Mouse (Mus musculus): ENCODE results near the gene Gm13277. TPM values are rescaled to one million over a fixed set of nuclear protein-coding genes. Genes with fewer than 3 reads are reported as not detected.
A peak's percentile ranks its signal among the peaks of the same experiment; 100 is the strongest.
"Not testable (repeated sequence)": the region's sequence is repeated elsewhere in the genome, so short reads cannot be mapped to it uniquely, and the experiment has no call there.

The Gm13277 gene
- not detected for polyA plus RNA-seq (2017; shearing (Covaris generic))

GRCm38 (mm10) chr4:88788402-88788801 is at the start of gene Gm13277:
TSS of gene Gm13277 (plus strand) at chr4:88788632.
- ATAC-seq = not testable (repeated sequence)

- ATAC-seq = no peak
Measured at GRCm38 (mm10) chr4:88739036-88739435, 49.4 kb upstream of the Gm13277 start.

- no peak for ATAC-seq
Measured at GRCm38 (mm10) chr4:88741426-88741825, 47.0 kb upstream of the Gm13277 start.

- peak; percentile 58 for ATAC-seq
Measured at GRCm38 (mm10) chr4:88742771-88743371, 45.6 kb upstream of the Gm13277 start.

GRCm38 (mm10) chr4:88744207-88744606 is 44.2 kb upstream of the Gm13277 start:
- ATAC-seq = no peak

- no peak for ATAC-seq
Measured at GRCm38 (mm10) chr4:88749926-88750325, 38.5 kb upstream of the Gm13277 start.

GRCm38 (mm10) chr4:88754818-88755340 is 33.6 kb upstream of the Gm13277 start, which contains the start of gene Gm13271:
TSS of gene Gm13271 (plus strand) at chr4:88754868.
- ATAC-seq = not testable (repeated sequence)

- not testable (repeated sequence) for ATAC-seq
Measured at GRCm38 (mm10) chr4:88756581-88757513, 31.6 kb upstream of the Gm13277 start.

GRCm38 (mm10) chr4:88757628-88758031 is 30.8 kb upstream of the Gm13277 start:
- ATAC-seq = peak; percentile 100

GRCm38 (mm10) chr4:88758751-88759150 is 29.7 kb upstream of the Gm13277 start:
- ATAC-seq = not testable (repeated sequence)

GRCm38 (mm10) chr4:88759610-88760268 is 28.7 kb upstream of the Gm13277 start, which contains the start of gene Gm13283:
TSS of gene Gm13283 (plus strand) at chr4:88760119.
- not testable (repeated sequence) for ATAC-seq

- ATAC-seq = not testable (repeated sequence)
Measured at GRCm38 (mm10) chr4:88760431-88760830, 28.0 kb upstream of the Gm13277 start.

- not testable (repeated sequence) for ATAC-seq
Measured at GRCm38 (mm10) chr4:88761776-88762175, 26.7 kb upstream of the Gm13277 start.

- ATAC-seq = not testable (repeated sequence)
Measured at GRCm38 (mm10) chr4:88762341-88762740, 26.1 kb upstream of the Gm13277 start.

- ATAC-seq = not testable (repeated sequence)
Measured at GRCm38 (mm10) chr4:88763384-88764018, 24.9 kb upstream of the Gm13277 start.

- not testable (repeated sequence) for ATAC-seq
Measured at GRCm38 (mm10) chr4:88773534-88773933, 14.9 kb upstream of the Gm13277 start, which contains the start of gene Gm13290. TSS of gene Gm13290 (plus strand) at chr4:88773834.

GRCm38 (mm10) chr4:88776622-88777021 is 11.8 kb upstream of the Gm13277 start, which contains the start of gene Gm13289:
TSS of gene Gm13289 (plus strand) at chr4:88776922.
- ATAC-seq = not testable (repeated sequence)

- not testable (repeated sequence) for ATAC-seq
Measured at GRCm38 (mm10) chr4:88779550-88779949, 8.9 kb upstream of the Gm13277 start, which contains the start of gene Gm13272. TSS of gene Gm13272 (plus strand) at chr4:88779850.

GRCm38 (mm10) chr4:88780320-88780719 is 8.1 kb upstream of the Gm13277 start:
- not testable (repeated sequence) for ATAC-seq

GRCm38 (mm10) chr4:88781831-88782230 is 6.6 kb upstream of the Gm13277 start, which contains the start of gene Ifnz:
TSS of gene Ifnz (plus strand) at chr4:88782131.
- not testable (repeated sequence) for ATAC-seq

GRCm38 (mm10) chr4:88782335-88782734 is 6.1 kb upstream of the Gm13277 start:
- ATAC-seq = not testable (repeated sequence)

- ATAC-seq = not testable (repeated sequence)
Measured at GRCm38 (mm10) chr4:88785409-88785808, 3.0 kb upstream of the Gm13277 start, which contains the start of gene Gm13276. TSS of gene Gm13276 (plus strand) at chr4:88785709.

Measured in inflammation-experienced regulatory T-cells, adult 6 months (primary cell).